ENCODE assay signal across 10 mouse cellular contexts in genomic region chr4:47518551-47519181, GRCm38 (mm10). TPM values are rescaled to one million over a fixed set of nuclear protein-coding genes. Genes with fewer than 3 reads are reported as not detected.
DNase-seq lines count a peak whose midpoint lies in the region; ATAC-seq and TF ChIP-seq lines count a peak whose summit lies in the region.
"Had no signal": no experiment of that assay in that cellular context is flagged by ENCODE, and none has a peak within 500 bp of the region (broad histone marks: within the 10 kb centered on the region; RNA-seq: fewer than 3 reads in every experiment).

No protein-coding gene starts in this region.

- TF ChIP-seq POLR2A in kidney, adult 2 months (IDR thresholded peaks at IDR 0.05; ENCODE audit: low read depth, low read length) = no peak

- 0 out of 2 replicates have a peak, but pooled peaks have one; percentile 29 for ATAC-seq in heart, embryonic 15.5 days (replicated peaks; ENCODE audit: insufficient number of reproducible peaks, insufficient read depth, low FRiP score, low read depth)
- ATAC-seq in embryonic facial prominence, embryonic 15.5 days (ENCODE audit: insufficient number of reproducible peaks, low FRiP score, low TSS enrichment, low read depth) = 0 out of 2 replicates have a peak, but pooled peaks have one; percentile 53
- ATAC-seq in kidney, embryonic 14.5 days (ENCODE audit: low FRiP score, low TSS enrichment) = no peak

- no peak overlapping the region for H3K27ac ChIP-seq in heart, embryonic 15.5 days
- H3K27ac ChIP-seq in embryonic facial prominence, embryonic 15.5 days (replicated peaks) = no peak overlapping the region
- H3K27ac ChIP-seq in kidney, adult 2 months (ENCODE audit: insufficient read depth, low read depth, low read length) = no peak overlapping the region
- no peak overlapping the region for H3K27ac ChIP-seq in kidney, embryonic 14.5 days (ENCODE audit: low read depth, low read length)
- H3K27ac ChIP-seq: liver, embryonic 15.5 days had no signal

- no peak for TF ChIP-seq CTCF in kidney, adult 2 months (conservative IDR thresholded peaks at IDR 0.05; ENCODE audit: insufficient read depth, insufficient read length, low read depth, low read length)

- WGBS in heart, embryonic 15.5 days = 64% methylated on average over 12 of the region's 12 CpGs
- 44% methylated on average over 12 of the region's 12 CpGs for WGBS in embryonic facial prominence, embryonic 15.5 days
- WGBS in kidney, adult 2 months = 60% methylated on average over 12 of the region's 12 CpGs
- 60% methylated on average over 12 of the region's 12 CpGs for WGBS in kidney, embryonic 14.5 days

- no peak overlapping the region for H3K4me2 ChIP-seq in heart, embryonic 15.5 days
- no peak overlapping the region for H3K4me2 ChIP-seq in embryonic facial prominence, embryonic 15.5 days (replicated peaks)
- H3K4me2 ChIP-seq in kidney, embryonic 14.5 days (replicated peaks; ENCODE audit: low read depth, low read length) = no peak overlapping the region
- H3K4me2 ChIP-seq: liver, embryonic 15.5 days had no signal

- H3K9me3 ChIP-seq in heart, embryonic 15.5 days (replicated peaks) = no peaks in the 10 kb centered on the region
- no peaks in the 10 kb centered on the region for H3K9me3 ChIP-seq in embryonic facial prominence, embryonic 15.5 days (replicated peaks)
- H3K9me3 ChIP-seq in kidney, embryonic 14.5 days (ENCODE audit: control insufficient read depth, low read length) = no peaks in the 10 kb centered on the region
- H3K9me3 ChIP-seq: liver, embryonic 15.5 days had no signal

- no peaks in the 10 kb centered on the region for H3K36me3 ChIP-seq in heart, embryonic 15.5 days
- H3K36me3 ChIP-seq in embryonic facial prominence, embryonic 15.5 days = no peaks in the 10 kb centered on the region
- H3K36me3 ChIP-seq in kidney, adult 2 months (ENCODE audit: control insufficient read depth, insufficient read depth, low read length) = no peaks in the 10 kb centered on the region
- no peaks in the 10 kb centered on the region for H3K36me3 ChIP-seq in kidney, embryonic 14.5 days (ENCODE audit: control insufficient read depth, insufficient read depth, low read length)
- H3K36me3 ChIP-seq: liver, embryonic 15.5 days had no signal

- H3K27me3 ChIP-seq in heart, embryonic 15.5 days = no peaks in the 10 kb centered on the region
- H3K27me3 ChIP-seq in embryonic facial prominence, embryonic 15.5 days = no peaks in the 10 kb centered on the region
- H3K27me3 ChIP-seq in kidney, adult 2 months (replicated peaks; ENCODE audit: control insufficient read depth, insufficient read depth, low read length) = no peaks in the 10 kb centered on the region
- no peaks in the 10 kb centered on the region for H3K27me3 ChIP-seq in kidney, embryonic 14.5 days (ENCODE audit: control insufficient read depth, insufficient read depth, low read length)
- H3K27me3 ChIP-seq: liver, embryonic 15.5 days had no signal

- H3K4me3 ChIP-seq in heart, embryonic 15.5 days = no peak overlapping the region
- no peak overlapping the region for H3K4me3 ChIP-seq in embryonic facial prominence, embryonic 15.5 days (replicated peaks)
- no peak overlapping the region for H3K4me3 ChIP-seq in kidney, adult 2 months (ENCODE audit: insufficient read depth, low read depth, low read length)
- H3K4me3 ChIP-seq in kidney, embryonic 14.5 days (ENCODE audit: low read length) = no peak overlapping the region
- H3K4me3 ChIP-seq: liver, embryonic 15.5 days had no signal

- H3K4me1 ChIP-seq in heart, embryonic 15.5 days (replicated peaks) = no peaks in the 10 kb centered on the region; the same call in 1 of the 2 replicates
- H3K4me1 ChIP-seq in embryonic facial prominence, embryonic 15.5 days = no peaks in the 10 kb centered on the region
- H3K4me1 ChIP-seq in kidney, adult 2 months (ENCODE audit: control insufficient read depth, insufficient read depth, low read length) = no peaks in the 10 kb centered on the region
- H3K4me1 ChIP-seq in kidney, embryonic 14.5 days (ENCODE audit: control insufficient read depth, insufficient read depth, low read length) = no peaks in the 10 kb centered on the region
- H3K4me1 ChIP-seq: liver, embryonic 15.5 days had no signal

- no peak overlapping the region for H3K9ac ChIP-seq in heart, embryonic 15.5 days
- no peak overlapping the region for H3K9ac ChIP-seq in embryonic facial prominence, embryonic 15.5 days
- no peak overlapping the region for H3K9ac ChIP-seq in kidney, embryonic 14.5 days (ENCODE audit: low read depth, low read length)
- H3K9ac ChIP-seq: liver, embryonic 15.5 days had no signal

- no peak for DNase-seq in heart, adult 9 months (ENCODE audit: low spot score in 2 of 2)
- peak; percentile 51 to 52 for DNase-seq in layer of hippocampus, postnatal 25 days (ENCODE audit: extremely low spot score in 1 of 2, low spot score in 1 of 2)
- peak; percentile 50 for DNase-seq in retina, embryonic 14.5 days (ENCODE audit: low spot score)
- no peak for DNase-seq in kidney, adult 2 months
- DNase-seq in urinary bladder, postnatal 10 days (ENCODE audit: low spot score) = no peak
- DNase-seq: adrenal gland, postnatal 14 days had no signal

RNA-seq across cellular contexts. Expression of gene Sec61b, which starts 44.2 kb away (rescaled TPM):
- 142 and 171 TPM in 2 replicates for polyA plus RNA-seq in heart, embryonic 15.5 days (2015; fragmentation: Nextera tagmentation; extraction: Ambion mirVana)
- polyA plus RNA-seq in embryonic facial prominence, embryonic 15.5 days (2015; fragmentation: Nextera tagmentation; extraction: Ambion mirVana) = 398 and 413 TPM in 2 replicates
- total RNA-seq in layer of hippocampus, postnatal 25 days (2021) = 10 to 100 TPM; 48.0 to 56.8 TPM
- polyA plus RNA-seq in kidney, adult 2 months (2012; rRNA removed) = 164 and 201 TPM in 2 replicates
- polyA plus RNA-seq in kidney, embryonic 14.5 days (2014; fragmentation: Nextera tagmentation; extraction: Ambion mirVana) = 412 and 566 TPM in 2 replicates

RNA-seq across cellular contexts. Expression of gene Alg2, which starts 44.5 kb away (rescaled TPM):
- polyA plus RNA-seq in heart, embryonic 15.5 days (2015; fragmentation: Nextera tagmentation; extraction: Ambion mirVana) = 22.2 and 31.3 TPM in 2 replicates
- polyA plus RNA-seq in embryonic facial prominence, embryonic 15.5 days (2015; fragmentation: Nextera tagmentation; extraction: Ambion mirVana) = 56.5 and 61.1 TPM in 2 replicates
- total RNA-seq in layer of hippocampus, postnatal 25 days (2021) = 100 to 1,000 TPM; 142 to 143 TPM
- 21.6 and 24.2 TPM in 2 replicates for polyA plus RNA-seq in kidney, adult 2 months (2012; rRNA removed)
- polyA plus RNA-seq in kidney, embryonic 14.5 days (2014; fragmentation: Nextera tagmentation; extraction: Ambion mirVana) = 44.6 and 74.7 TPM in 2 replicates

Comparison
In these comparisons a context has a peak if more than half of its experiments do, and no peak if none do; other contexts are left out.
1. DNase-seq: peak in layer of hippocampus, postnatal 25 days (2 of 2) and retina, embryonic 14.5 days (single experiment); none in heart, adult 9 months (0 of 2), kidney, adult 2 months (single experiment) and urinary bladder, postnatal 10 days (single experiment).